Mouse (Mus musculus): ENCODE results near the gene Entpd8. TPM values are rescaled to one million over a fixed set of nuclear protein-coding genes. Genes with fewer than 3 reads are reported as not detected.
A peak's percentile ranks its signal among the peaks of the same experiment; 100 is the strongest.

Entpd8 gene
- polyA plus RNA-seq, 1 experiment from 2014 or later: 8.0 TPM

DNA sequence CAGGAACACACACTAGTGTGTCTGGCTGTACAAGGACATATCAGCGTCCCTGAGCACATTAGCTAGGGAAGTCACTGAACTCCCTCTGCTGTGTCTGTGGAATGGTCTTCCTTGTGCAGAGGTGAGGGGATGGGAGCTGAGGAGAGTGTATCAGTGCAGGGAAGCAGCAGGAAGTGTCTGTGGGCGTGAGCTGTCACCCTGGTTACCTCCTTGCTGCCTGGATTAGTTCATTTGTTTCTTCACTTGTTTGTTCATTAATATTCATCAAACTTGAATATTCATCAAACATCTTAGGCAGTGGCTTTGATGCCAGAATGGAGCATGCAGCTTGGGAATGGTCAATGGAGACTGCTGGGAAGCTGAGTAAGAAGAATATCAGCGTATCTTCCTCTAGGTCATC, 19.6 kb downstream of the Entpd8 start:
- H3K27ac ChIP-seq (ENCODE audit: low read length): no peak overlapping the region
- no peaks in the 10 kb centered on the region for H3K27me3 ChIP-seq (ENCODE audit: control insufficient read depth, insufficient read depth, low read depth, low read length)
- H3K4me1 ChIP-seq (ENCODE audit: control insufficient read depth, low read depth, low read length): peaks cover 8% of the 10 kb centered on the region
- no peaks in the 10 kb centered on the region for H3K9me3 ChIP-seq (replicated peaks; ENCODE audit: control insufficient read depth, low read length)
- H3K9ac ChIP-seq (ENCODE audit: low read depth, low read length): no peak overlapping the region
- WGBS (ENCODE audit: insufficient replicate concordance): 64% methylated on average over 3 of the region's 3 CpGs
- H3K4me3 ChIP-seq (ENCODE audit: low read depth, low read length): no peak overlapping the region
- no peak overlapping the region for H3K4me2 ChIP-seq (ENCODE audit: low read depth, low read length)
- ATAC-seq (ENCODE audit: low read depth): no peak
- H3K36me3 ChIP-seq (ENCODE audit: control insufficient read depth, insufficient read depth): no peaks in the 10 kb centered on the region

DNA sequence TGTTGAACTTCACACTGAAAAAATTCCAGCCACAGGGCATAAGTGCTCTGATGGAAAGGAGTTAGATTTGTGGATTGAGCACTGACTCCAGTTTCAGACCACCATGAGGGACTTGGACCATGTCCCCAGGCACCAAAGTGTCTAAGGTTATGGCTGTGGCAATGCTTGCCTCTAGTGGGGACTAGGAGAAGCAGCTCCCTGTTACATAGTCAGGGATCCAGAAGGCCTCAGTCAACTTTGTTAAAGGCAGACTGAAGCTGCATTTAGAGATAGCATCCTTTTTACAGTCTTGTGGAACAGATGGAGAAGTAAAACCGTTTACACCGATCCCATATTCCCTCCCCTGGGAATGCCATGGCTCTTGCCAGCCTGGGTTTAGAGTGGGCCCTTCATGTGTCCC, 24.0 kb downstream of the Entpd8 start:
- WGBS (ENCODE audit: insufficient replicate concordance): 81% methylated on average over 2 of the region's 2 CpGs
- Histone ChIP-seq H3K9me3 (replicated peaks; ENCODE audit: control insufficient read depth, low read length) (no peaks in the 10 kb centered on the region), H3K27me3 (ENCODE audit: control insufficient read depth, insufficient read depth, low read depth, low read length) (no peaks in the 10 kb centered on the region), H3K9ac (ENCODE audit: low read depth, low read length) (no peak overlapping the region), H3K27ac (ENCODE audit: low read length) (no peak overlapping the region), H3K4me2 (ENCODE audit: low read depth, low read length) (no peak overlapping the region), H3K36me3 (ENCODE audit: control insufficient read depth, insufficient read depth) (no peaks in the 10 kb centered on the region), H3K4me3 (ENCODE audit: low read depth, low read length) (no peak overlapping the region), H3K4me1 (ENCODE audit: control insufficient read depth, low read depth, low read length) (peaks cover 6% of the 10 kb centered on the region)
- no peak for ATAC-seq (ENCODE audit: low read depth)

DNA sequence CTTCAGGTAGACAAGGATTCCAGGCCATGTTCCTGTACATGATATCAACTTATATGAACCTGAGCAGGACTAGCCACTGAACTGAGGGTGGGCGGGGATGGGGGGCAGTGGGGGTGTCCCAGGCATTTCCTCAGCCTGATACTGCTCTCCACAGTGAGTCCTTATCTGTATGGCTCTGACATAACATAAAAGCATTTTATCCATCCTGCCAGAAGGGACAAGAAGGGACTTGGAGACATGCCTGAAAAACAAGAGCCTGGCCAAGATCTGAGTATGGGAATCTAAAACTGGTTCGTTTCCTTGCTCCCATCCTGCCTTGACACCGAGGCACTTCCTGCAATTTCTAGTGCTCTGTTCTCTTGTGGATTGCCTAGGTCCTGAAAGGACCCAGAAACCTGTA, 25.9 kb downstream of the Entpd8 start:
- 26% methylated on average over 3 of the region's 3 CpGs for WGBS (ENCODE audit: insufficient replicate concordance)
- Histone ChIP-seq H3K9ac (ENCODE audit: low read depth, low read length) (no peak overlapping the region), H3K4me1 (ENCODE audit: control insufficient read depth, low read depth, low read length) (peaks cover 14% of the 10 kb centered on the region), H3K27me3 (ENCODE audit: control insufficient read depth, insufficient read depth, low read depth, low read length) (no peaks in the 10 kb centered on the region), H3K36me3 (ENCODE audit: control insufficient read depth, insufficient read depth) (no peaks in the 10 kb centered on the region), H3K4me3 (ENCODE audit: low read depth, low read length) (no peak overlapping the region), H3K27ac (ENCODE audit: low read length) (0 out of 2 replicates have a peak overlapping the region, but pooled peaks have one; percentile 9), H3K4me2 (ENCODE audit: low read depth, low read length) (no peak overlapping the region), H3K9me3 (replicated peaks; ENCODE audit: control insufficient read depth, low read length) (no peaks in the 10 kb centered on the region)
- ATAC-seq (ENCODE audit: low read depth): peak; percentile 45

DNA sequence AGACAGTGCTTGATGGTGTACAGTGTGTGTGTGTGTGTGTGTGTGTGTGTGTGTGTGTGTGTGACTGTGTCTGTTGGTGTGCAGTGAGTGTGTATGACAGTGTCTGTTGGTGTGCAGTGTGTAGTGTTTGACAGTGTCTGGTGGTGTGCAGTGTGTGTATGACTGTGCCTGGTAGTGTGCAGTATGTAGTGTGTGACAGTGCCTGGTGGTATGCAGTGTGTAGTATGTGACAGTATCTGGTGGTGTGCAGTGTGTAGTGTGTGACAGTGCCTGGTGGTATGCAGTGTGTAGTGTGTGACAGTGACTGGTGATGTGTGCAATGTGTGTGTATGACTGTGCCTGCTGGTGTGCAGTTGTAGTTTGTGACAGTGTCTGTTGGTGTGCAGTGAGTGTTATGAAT, 29.4 kb downstream of the Entpd8 start:
- Histone ChIP-seq H3K4me1 (ENCODE audit: control insufficient read depth, low read depth, low read length) (peaks cover 23% of the 10 kb centered on the region), H3K4me2 (ENCODE audit: low read depth, low read length) (no peak overlapping the region), H3K36me3 (ENCODE audit: control insufficient read depth, insufficient read depth) (no peaks in the 10 kb centered on the region), H3K27ac (ENCODE audit: low read length) (no peak overlapping the region), H3K9ac (ENCODE audit: low read depth, low read length) (no peak overlapping the region), H3K27me3 (ENCODE audit: control insufficient read depth, insufficient read depth, low read depth, low read length) (no peaks in the 10 kb centered on the region), H3K9me3 (replicated peaks; ENCODE audit: control insufficient read depth, low read length) (no peaks in the 10 kb centered on the region), H3K4me3 (ENCODE audit: low read depth, low read length) (no peak overlapping the region)
- ATAC-seq (ENCODE audit: low read depth): no peak

GRCm38 (mm10) chr2:25110505-25111183, 30.5 kb downstream of the Entpd8 start:
- H3K27me3 ChIP-seq (ENCODE audit: control insufficient read depth, insufficient read depth, low read depth, low read length): no peaks in the 10 kb centered on the region
- no peak overlapping the region for H3K4me3 ChIP-seq (ENCODE audit: low read depth, low read length)
- H3K9me3 ChIP-seq (replicated peaks; ENCODE audit: control insufficient read depth, low read length): no peaks in the 10 kb centered on the region
- ATAC-seq (ENCODE audit: low read depth): peak; percentile 30
- H3K9ac ChIP-seq (ENCODE audit: low read depth, low read length): no peak overlapping the region
- peak overlapping the region; percentile 65 for H3K27ac ChIP-seq (ENCODE audit: low read length)
- no peak overlapping the region; the same call in 1 of the 2 replicates for H3K4me2 ChIP-seq (ENCODE audit: low read depth, low read length)
- H3K4me1 ChIP-seq (ENCODE audit: control insufficient read depth, low read depth, low read length): peaks cover 27% of the 10 kb centered on the region
- no peaks in the 10 kb centered on the region for H3K36me3 ChIP-seq (ENCODE audit: control insufficient read depth, insufficient read depth)

- no peaks in the 10 kb centered on the region for H3K9me3 ChIP-seq (replicated peaks; ENCODE audit: control insufficient read depth, low read length)
- no peak overlapping the region; the same call in 1 of the 2 replicates for H3K4me2 ChIP-seq (ENCODE audit: low read depth, low read length)
- peak; percentile 71 for ATAC-seq (ENCODE audit: low read depth)
- H3K4me1 ChIP-seq (ENCODE audit: control insufficient read depth, low read depth, low read length): peaks cover 30% of the 10 kb centered on the region
- H3K36me3 ChIP-seq (ENCODE audit: control insufficient read depth, insufficient read depth): no peaks in the 10 kb centered on the region
- no peaks in the 10 kb centered on the region for H3K27me3 ChIP-seq (ENCODE audit: control insufficient read depth, insufficient read depth, low read depth, low read length)
- peak overlapping the region; percentile 65 for H3K27ac ChIP-seq (ENCODE audit: low read length)
- H3K9ac ChIP-seq (ENCODE audit: low read depth, low read length): no peak overlapping the region; the same call in 1 of the 2 replicates
- WGBS (ENCODE audit: insufficient replicate concordance): 12% methylated on average over 9 of the region's 9 CpGs
- H3K4me3 ChIP-seq (ENCODE audit: low read depth, low read length): no peak overlapping the region
These were observed 31.2 kb downstream of the Entpd8 start for GRCm38 (mm10) chr2:25111184-25111791.

DNA sequence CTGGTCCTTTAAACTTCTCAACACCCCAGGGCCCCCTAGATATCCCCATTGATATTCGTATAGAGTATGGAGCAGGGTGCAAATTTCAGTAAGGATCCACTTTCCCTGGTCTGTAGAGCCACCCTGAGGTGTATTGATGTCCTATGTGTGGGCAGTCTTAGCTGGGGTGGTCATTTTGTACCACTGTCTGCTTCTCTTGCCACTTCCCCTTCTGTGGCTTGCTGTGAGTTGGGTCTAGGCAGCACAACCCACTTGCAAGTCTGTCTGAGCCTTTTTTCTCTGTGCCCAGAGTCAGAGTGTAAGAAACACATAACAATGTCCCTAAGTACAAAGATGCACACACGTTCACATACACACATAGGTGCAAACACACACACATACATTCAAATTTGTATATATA, 34.2 kb downstream of the Entpd8 start:
- Histone ChIP-seq H3K27me3 (ENCODE audit: control insufficient read depth, insufficient read depth, low read depth, low read length) (no peaks in the 10 kb centered on the region), H3K9me3 (replicated peaks; ENCODE audit: control insufficient read depth, low read length) (no peaks in the 10 kb centered on the region), H3K4me2 (ENCODE audit: low read depth, low read length) (no peak overlapping the region), H3K4me1 (ENCODE audit: control insufficient read depth, low read depth, low read length) (peaks cover 26% of the 10 kb centered on the region), H3K9ac (ENCODE audit: low read depth, low read length) (no peak overlapping the region), H3K36me3 (ENCODE audit: control insufficient read depth, insufficient read depth) (no peaks in the 10 kb centered on the region), H3K4me3 (ENCODE audit: low read depth, low read length) (no peak overlapping the region), H3K27ac (ENCODE audit: low read length) (no peak overlapping the region)
- WGBS (ENCODE audit: insufficient replicate concordance): 38% methylated on average over 2 of the region's 2 CpGs
- ATAC-seq (ENCODE audit: low read depth): no peak

DNA sequence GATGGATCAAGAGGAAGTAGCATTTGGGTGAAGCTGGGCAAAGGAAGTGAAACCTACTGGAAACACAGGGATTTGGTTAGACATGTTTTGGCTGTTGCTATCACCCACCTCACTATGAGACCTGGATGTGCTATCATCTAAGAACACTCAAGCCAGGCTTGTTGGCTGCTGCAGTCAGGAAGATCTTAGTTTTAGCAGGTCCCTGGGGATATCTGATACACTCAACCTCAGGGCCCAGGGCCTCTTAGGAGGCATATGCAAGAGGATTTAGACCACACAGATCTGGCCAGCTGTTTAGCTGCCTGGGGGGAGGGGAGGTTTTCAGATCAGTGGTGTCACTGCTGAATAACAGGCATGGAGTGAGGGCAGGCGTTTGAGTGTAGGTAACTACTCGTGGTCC, 35.3 kb downstream of the Entpd8 start:
- ATAC-seq (ENCODE audit: low read depth): peak; percentile 79
- H3K4me2 ChIP-seq (ENCODE audit: low read depth, low read length): peak overlapping the region; percentile 27
- no peaks in the 10 kb centered on the region for H3K36me3 ChIP-seq (ENCODE audit: control insufficient read depth, insufficient read depth)
- H3K9me3 ChIP-seq (replicated peaks; ENCODE audit: control insufficient read depth, low read length): no peaks in the 10 kb centered on the region
- H3K4me1 ChIP-seq (ENCODE audit: control insufficient read depth, low read depth, low read length): peaks cover 24% of the 10 kb centered on the region
- no peaks in the 10 kb centered on the region for H3K27me3 ChIP-seq (ENCODE audit: control insufficient read depth, insufficient read depth, low read depth, low read length)
- no peak overlapping the region for H3K4me3 ChIP-seq (ENCODE audit: low read depth, low read length)
- 17% methylated on average over 2 of the region's 2 CpGs for WGBS (ENCODE audit: insufficient replicate concordance)
- H3K27ac ChIP-seq (ENCODE audit: low read length): peak overlapping the region; percentile 60; the same call in 1 of the 2 replicates
- peak overlapping the region; percentile 10; the same call in 1 of the 2 replicates for H3K9ac ChIP-seq (ENCODE audit: low read depth, low read length)

- Histone ChIP-seq H3K4me1 (ENCODE audit: control insufficient read depth, low read depth, low read length) (peaks cover 5% of the 10 kb centered on the region), H3K4me3 (ENCODE audit: low read depth, low read length) (no peak overlapping the region), H3K36me3 (ENCODE audit: control insufficient read depth, insufficient read depth) (no peaks in the 10 kb centered on the region), H3K4me2 (ENCODE audit: low read depth, low read length) (no peak overlapping the region), H3K27me3 (ENCODE audit: control insufficient read depth, insufficient read depth, low read depth, low read length) (no peaks in the 10 kb centered on the region), H3K9ac (ENCODE audit: low read depth, low read length) (no peak overlapping the region), H3K9me3 (replicated peaks; ENCODE audit: control insufficient read depth, low read length) (no peaks in the 10 kb centered on the region), H3K27ac (ENCODE audit: low read length) (no peak overlapping the region)
- no peak for ATAC-seq (ENCODE audit: low read depth)
- 32% methylated on average over 7 of the region's 7 CpGs for WGBS (ENCODE audit: insufficient replicate concordance)
These were observed 40.9 kb downstream of the Entpd8 start for GRCm38 (mm10) chr2:25120963-25121362.

Measured in liver, embryonic 16.5 days (tissue).